Mouse (Mus musculus) myocyte (in vitro differentiated cells): ENCODE results near the gene Rrp36. TPM values are rescaled to one million over a fixed set of nuclear protein-coding genes. Genes with fewer than 3 reads are reported as not detected.
A peak's percentile ranks its signal among the peaks of the same experiment; 100 is the strongest.

Source experiments
- H3K27me3 ChIP-seq: one replicate; pipeline ENCODE4 v1.6.1; 2011; ENCODE audit not compliant: control insufficient read depth, insufficient read depth, insufficient read length
- H3K36me3 ChIP-seq: one replicate; pipeline ENCODE4 v1.6.1; 2011; ENCODE audit not compliant: control insufficient read depth, insufficient read depth
- H3K4me2 ChIP-seq: one replicate; pipeline ENCODE4 v1.6.1; 2011; ENCODE audit warnings: low read depth, control low read depth
- H3K4me3 ChIP-seq: one replicate; pipeline ENCODE4 v1.5.1; 2011; ENCODE audit warnings: mild to moderate bottlenecking, control low read depth, moderate library complexity
- H3K79me2 ChIP-seq: one replicate; pipeline ENCODE4 v1.6.1; 2011; ENCODE audit not compliant: control insufficient read depth, insufficient read depth
- H3ac ChIP-seq: one replicate; pipeline ENCODE4 v1.6.1; 2011; ENCODE audit not compliant: control insufficient read depth, insufficient read length
- CEBPB ChIP-seq: IDR thresholded peaks from 2 replicates; pipeline ENCODE4 v1.6.1; 2011; ENCODE audit warnings: mild to moderate bottlenecking, moderate library complexity; ENCODE audit not compliant: poor library complexity, insufficient read depth, severe bottlenecking
- E2F4 ChIP-seq: IDR thresholded peaks from one replicate; pipeline ENCODE4 v1.6.1; 2011; ENCODE audit warnings: mild to moderate bottlenecking, control low read depth, moderate library complexity; ENCODE audit not compliant: insufficient read depth
- MAX ChIP-seq: IDR thresholded peaks from one replicate; pipeline ENCODE4 v1.6.1; 2011; ENCODE audit warnings: low read depth, mild to moderate bottlenecking, control low read depth
- MYOD1 ChIP-seq, 3 experiments: IDR thresholded peaks; one replicate each; pipeline ENCODE4 v1.6.1; 2011; ENCODE audit warnings: control low read depth in 2 of 3, low read depth in 2 of 3, mild to moderate bottlenecking in 2 of 3, moderate library complexity in 1 of 3; ENCODE audit not compliant: insufficient read length in 2 of 3, control insufficient read depth in 1 of 3
- MYOG ChIP-seq, 3 experiments: IDR thresholded peaks; one replicate each; pipeline ENCODE4 v1.6.1; 2011; ENCODE audit warnings: control low read depth in 2 of 3, low read depth in 2 of 3, mild to moderate bottlenecking in 2 of 3; ENCODE audit not compliant: insufficient read length in 2 of 3, control insufficient read depth in 1 of 3, insufficient read depth in 1 of 3
- POLR2A ChIP-seq: IDR thresholded peaks from one replicate; pipeline ENCODE4 v1.6.1; 2011; ENCODE audit warnings: low read depth, mild to moderate bottlenecking, control low read depth, moderate library complexity; ENCODE audit not compliant: insufficient read length
- POLR2AphosphoS2 ChIP-seq: IDR thresholded peaks from one replicate; pipeline ENCODE4 v1.6.1; 2011; ENCODE audit warnings: low read depth, control low read depth; ENCODE audit not compliant: insufficient read length
- REST ChIP-seq: IDR thresholded peaks from one replicate; pipeline ENCODE4 v1.6.1; 2011; ENCODE audit warnings: mild to moderate bottlenecking, control low read depth, moderate library complexity; ENCODE audit not compliant: insufficient read depth, insufficient read length
- SRF ChIP-seq: IDR thresholded peaks from one replicate; pipeline ENCODE4 v1.6.1; 2011; ENCODE audit warnings: low read depth; ENCODE audit not compliant: control insufficient read depth, insufficient read length
- TCF12 ChIP-seq: IDR thresholded peaks from one replicate; pipeline ENCODE4 v1.6.1; 2011; ENCODE audit warnings: mild to moderate bottlenecking, control low read depth; ENCODE audit not compliant: poor library complexity, insufficient read depth, severe bottlenecking
- TCF3 ChIP-seq: IDR thresholded peaks from one replicate; pipeline ENCODE4 v1.6.1; 2011; ENCODE audit warnings: low read depth, control low read depth; ENCODE audit not compliant: insufficient read length
- USF1 ChIP-seq: IDR thresholded peaks from one replicate; pipeline ENCODE4 v1.6.1; 2011; ENCODE audit warnings: low read depth, mild to moderate bottlenecking, control low read depth, moderate library complexity
- polyA plus RNA-seq: library from polyadenylated mRNA; unstranded; fragments of >200 nt; fragmentation: generic; extraction: Trizol; gene quantifications from one replicate; pipeline ENCODE4 v1.2.1, GENCODE M21; 2012; ENCODE audit warnings: missing spikeins

Gene Rrp36
- polyA plus RNA-seq, 1 experiment: 45.8 TPM

- peaks cover 5% of the 10 kb centered on the region for H3K36me3 ChIP-seq
- H3K4me2 ChIP-seq: peak overlapping the region; percentile 45
- TF ChIP-seq USF1 (no peak), POLR2AphosphoS2 (no peak), MYOD1 (IDR thresholded peaks at IDR 0.05; ENCODE audit: control insufficient read depth in 1 of 3, insufficient read length in 2 of 3, low read depth in 2 of 3) (no peak), TCF12 (no peak), POLR2A (no peak), TCF3 (no peak), MYOG (IDR thresholded peaks at IDR 0.05; ENCODE audit: control insufficient read depth in 1 of 3, insufficient read depth in 1 of 3, insufficient read length in 2 of 3, low read depth in 2 of 3) (no peak), SRF (no peak), MAX (no peak), REST (no peak), CEBPB (no peak), E2F4 (no peak)
- peak overlapping the region; percentile 38 for H3K4me3 ChIP-seq
- no peak overlapping the region for H3ac ChIP-seq
- H3K79me2 ChIP-seq: peaks cover 5% of the 10 kb centered on the region
- no peaks in the 10 kb centered on the region for H3K27me3 ChIP-seq
Observed at GRCm38 (mm10) chr17:46651755-46652547, 22.2 kb downstream of the Rrp36 start.

- TF ChIP-seq MYOG (IDR thresholded peaks at IDR 0.05; ENCODE audit: control insufficient read depth in 1 of 3, insufficient read depth in 1 of 3, insufficient read length in 2 of 3, low read depth in 2 of 3): peak in 1 of 3 experiments; percentile 33
- no peak for TF ChIP-seq SRF
- TF ChIP-seq TCF12: no peak
- TF ChIP-seq POLR2AphosphoS2: no peak
- TF ChIP-seq MYOD1 (IDR thresholded peaks at IDR 0.05; ENCODE audit: control insufficient read depth in 1 of 3, insufficient read length in 2 of 3, low read depth in 2 of 3): peak in 2 of 3 experiments; percentile 6 to 55
- no peak for TF ChIP-seq TCF3
- H3ac ChIP-seq: peak overlapping the region; percentile 16
- H3K79me2 ChIP-seq: peaks cover 12% of the 10 kb centered on the region
- H3K36me3 ChIP-seq: peaks cover 5% of the 10 kb centered on the region
- H3K4me3 ChIP-seq: peak overlapping the region; percentile 38
- peak overlapping the region; percentile 87 for H3K4me2 ChIP-seq
- H3K27me3 ChIP-seq: no peaks in the 10 kb centered on the region
Observed at GRCm38 (mm10) chr17:46651292-46651691, 22.9 kb downstream of the Rrp36 start.

- Histone ChIP-seq H3K27me3 (no peaks in the 10 kb centered on the region), H3K36me3 (peaks cover 5% of the 10 kb centered on the region)
- TF ChIP-seq SRF (no peak), MYOG (IDR thresholded peaks at IDR 0.05; ENCODE audit: control insufficient read depth in 1 of 3, insufficient read depth in 1 of 3, insufficient read length in 2 of 3, low read depth in 2 of 3) (peak in 1 of 3 experiments; percentile 28), POLR2AphosphoS2 (peak; percentile 98), TCF3 (no peak), MYOD1 (IDR thresholded peaks at IDR 0.05; ENCODE audit: control insufficient read depth in 1 of 3, insufficient read length in 2 of 3, low read depth in 2 of 3) (peak in 1 of 3 experiments; percentile 32), POLR2A (peak; percentile 94)
Observed at GRCm38 (mm10) chr17:46650232-46651031, 23.7 kb downstream of the Rrp36 start, which contains the start of gene Cul7. Cul7 (plus strand) TSS chr17:46650337.

GRCm38 (mm10) chr17:46649811-46650210, 24.3 kb downstream of the Rrp36 start:
- TF ChIP-seq MYOG (IDR thresholded peaks at IDR 0.05; ENCODE audit: control insufficient read depth in 1 of 3, insufficient read depth in 1 of 3, insufficient read length in 2 of 3, low read depth in 2 of 3) (no peak), CEBPB (no peak), POLR2AphosphoS2 (no peak), SRF (no peak), E2F4 (no peak), TCF12 (no peak), POLR2A (no peak), TCF3 (no peak), MAX (no peak), MYOD1 (IDR thresholded peaks at IDR 0.05; ENCODE audit: control insufficient read depth in 1 of 3, insufficient read length in 2 of 3, low read depth in 2 of 3) (no peak)
- H3ac ChIP-seq: peak overlapping the region; percentile 16

More at GRCm38 (mm10) chr17:46650232-46651031, 23.7 kb downstream of the Rrp36 start, which contains the start of gene Cul7:
- Histone ChIP-seq H3K79me2 (peaks cover 12% of the 10 kb centered on the region), H3ac (peak within 1 kb of the TSS; percentile 16), H3K4me2 (peak within 1 kb of the TSS; percentile 87), H3K4me3 (peak within 1 kb of the TSS; percentile 38)

More at GRCm38 (mm10) chr17:46649811-46650210, 24.3 kb downstream of the Rrp36 start:
- Histone ChIP-seq H3K4me3 (peak overlapping the region; percentile 38), H3K4me2 (peak overlapping the region; percentile 87), H3K27me3 (no peaks in the 10 kb centered on the region), H3K79me2 (peaks cover 12% of the 10 kb centered on the region), H3K36me3 (peaks cover 5% of the 10 kb centered on the region)
